Mouse (Mus musculus) naive thymus-derived CD4-positive, alpha-beta T cell, adult 2 months (primary cell): ENCODE measurements around the gene Terb2.
"Not testable (repeated sequence)": the region's sequence is repeated elsewhere in the genome, so short reads cannot be mapped to it uniquely, and the experiment has no call there.

Experiments used
- DNase-seq: peaks from one replicate; pipeline ENCODE4 v3.0.0-alpha.2; 2011; ENCODE audit warnings: low read depth

The Terb2 gene

GRCm38 (mm10) chr2:122161542-122161941 lies 24.5 kb upstream of the Terb2 start:
- no peak for DNase-seq

- DNase-seq = no peak
Observed at GRCm38 (mm10) chr2:122162529-122162928, 23.5 kb upstream of the Terb2 start.

GRCm38 (mm10) chr2:122163430-122164195 lies 22.5 kb upstream of the Terb2 start:
- DNase-seq = peak; percentile 44

- peak; percentile 70 for DNase-seq
Observed at GRCm38 (mm10) chr2:122164293-122164692, 21.8 kb upstream of the Terb2 start.

- no peak for DNase-seq
Observed at GRCm38 (mm10) chr2:122171292-122171691, 14.8 kb upstream of the Terb2 start.

- no peak for DNase-seq
Observed at GRCm38 (mm10) chr2:122172188-122172587, 13.9 kb upstream of the Terb2 start.

GRCm38 (mm10) chr2:122180051-122180822 lies 5.8 kb upstream of the Terb2 start:
- DNase-seq = peak; percentile 82

GRCm38 (mm10) chr2:122185086-122185485 lies 986 bp upstream of the Terb2 start:
- no peak for DNase-seq

GRCm38 (mm10) chr2:122186751-122187150 lies 679 bp downstream of the Terb2 start:
- DNase-seq = no peak

GRCm38 (mm10) chr2:122191849-122192248 lies 5.8 kb downstream of the Terb2 start:
- no peak for DNase-seq

- DNase-seq = peak; percentile 69
Observed at GRCm38 (mm10) chr2:122194509-122194929, 8.4 kb downstream of the Terb2 start.

GRCm38 (mm10) chr2:122201501-122201900 lies 15.4 kb downstream of the Terb2 start:
- DNase-seq = no peak

- DNase-seq = no peak
Observed at GRCm38 (mm10) chr2:122206440-122207107, 20.5 kb downstream of the Terb2 start.

GRCm38 (mm10) chr2:122210534-122211228 lies 24.6 kb downstream of the Terb2 start:
- DNase-seq = no peak

GRCm38 (mm10) chr2:122217075-122217474 lies 31.0 kb downstream of the Terb2 start:
- not testable (repeated sequence) for DNase-seq

- no peak for DNase-seq
Observed at GRCm38 (mm10) chr2:122218234-122218633, 32.2 kb downstream of the Terb2 start.

GRCm38 (mm10) chr2:122221378-122221777 lies 35.3 kb downstream of the Terb2 start:
- DNase-seq = no peak

GRCm38 (mm10) chr2:122221798-122222197 lies 35.7 kb downstream of the Terb2 start:
- no peak for DNase-seq

GRCm38 (mm10) chr2:122222272-122222671 lies 36.2 kb downstream of the Terb2 start:
- no peak for DNase-seq

GRCm38 (mm10) chr2:122223654-122224053 lies 37.6 kb downstream of the Terb2 start:
- DNase-seq = no peak

- no peak for DNase-seq
Observed at GRCm38 (mm10) chr2:122230395-122230794, 44.3 kb downstream of the Terb2 start.

GRCm38 (mm10) chr2:122231616-122232015 lies 45.5 kb downstream of the Terb2 start:
- no peak for DNase-seq
